In the genomic region with DNA sequence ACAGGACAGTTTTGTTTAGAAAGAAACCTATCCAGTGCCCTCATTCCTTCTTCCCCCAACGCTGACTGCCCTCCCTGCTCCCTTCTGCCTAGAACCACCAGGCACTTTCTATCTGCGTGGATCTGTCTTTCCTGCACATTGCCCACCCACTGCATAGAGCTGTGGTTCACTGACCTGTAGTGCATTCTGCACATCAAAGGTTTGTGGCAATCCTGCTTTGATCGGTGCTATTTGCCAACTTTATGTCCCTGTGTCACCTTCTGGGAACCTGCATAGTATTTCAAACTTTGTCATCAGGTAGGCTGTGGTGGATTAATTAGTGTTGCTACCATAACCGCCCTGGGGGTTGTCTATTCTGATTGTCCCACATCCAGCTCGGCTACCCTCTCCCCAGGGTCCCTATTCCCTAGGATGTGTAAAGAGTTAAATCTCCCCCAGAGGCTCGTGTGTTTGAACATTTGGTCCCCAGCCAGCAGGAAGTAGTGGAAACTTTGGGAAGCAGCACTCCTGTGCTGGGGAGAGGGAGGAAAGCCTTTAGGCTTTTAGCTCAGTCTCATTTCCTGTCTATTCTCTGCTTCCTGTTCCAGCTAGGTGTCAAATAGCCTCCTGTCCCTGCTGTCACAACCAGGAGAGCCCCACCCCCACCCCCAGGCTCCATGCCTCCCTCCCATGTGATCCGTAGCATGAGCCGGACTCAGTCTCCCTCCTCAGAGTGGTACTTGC, we compare ENCODE assay signal across 10 mouse cellular contexts. TPM values are rescaled to one million over a fixed set of nuclear protein-coding genes. Genes with fewer than 3 reads are reported as not detected.
DNase-seq lines count a peak whose midpoint lies in the region; ATAC-seq and TF ChIP-seq lines count a peak whose summit lies in the region.
"Had no signal": no experiment of that assay in that cellular context is flagged by ENCODE, and none has a peak within 500 bp of the region (broad histone marks: within the 10 kb centered on the region; RNA-seq: fewer than 3 reads in every experiment).

No protein-coding gene starts in this region.

- no peak for TF ChIP-seq CTCF in liver, adult 2 months (IDR thresholded peaks at IDR 0.05; ENCODE audit: low read depth, low read length)
- no peak for TF ChIP-seq CTCF in intestine, postnatal 0 days (IDR thresholded peaks at IDR 0.05; ENCODE audit: low read depth)
- TF ChIP-seq CTCF in small intestine, adult 2 months (IDR thresholded peaks at IDR 0.05; ENCODE audit: extremely low read depth, insufficient read length, insufficient replicate concordance, low read depth, low read length) = no peak

- no peaks in the 10 kb centered on the region for H3K79me2 ChIP-seq in liver, adult 2 months (ENCODE audit: control insufficient read depth, insufficient read depth, low read length)

- peaks cover 21% of the 10 kb centered on the region for H3K4me1 ChIP-seq in liver, adult 2 months (ENCODE audit: control insufficient read depth, insufficient read depth, low read length)
- H3K4me1 ChIP-seq in liver, embryonic 12.5 days = peaks cover 14% of the 10 kb centered on the region; the same call in 1 of the 2 replicates
- no peaks in the 10 kb centered on the region; the same call in 1 of the 2 replicates for H3K4me1 ChIP-seq in intestine, postnatal 0 days (replicated peaks; ENCODE audit: control insufficient read depth, insufficient read depth, low read length)
- H3K4me1 ChIP-seq in small intestine, adult 2 months (ENCODE audit: control insufficient read depth, insufficient read depth, insufficient read length, low read length) = peaks cover 25% of the 10 kb centered on the region

- WGBS in liver, adult 2 months = 15% methylated on average over 8 of the region's 8 CpGs
- WGBS in liver, embryonic 12.5 days (ENCODE audit: insufficient replicate concordance) = 44% methylated on average over 8 of the region's 8 CpGs
- WGBS in intestine, postnatal 0 days = 43% methylated on average over 8 of the region's 8 CpGs
- WGBS in small intestine, adult 2 months = 38% methylated on average over 8 of the region's 8 CpGs

- no peak overlapping the region for H3K4me2 ChIP-seq in liver, embryonic 12.5 days
- no peak overlapping the region for H3K4me2 ChIP-seq in intestine, postnatal 0 days (replicated peaks; ENCODE audit: low read depth)
- H3K4me2 ChIP-seq: forebrain, embryonic 15.5 days had no signal

- H3K36me3 ChIP-seq in liver, adult 2 months (ENCODE audit: control insufficient read depth, insufficient read depth, low read length) = no peaks in the 10 kb centered on the region
- H3K36me3 ChIP-seq in liver, embryonic 12.5 days = no peaks in the 10 kb centered on the region
- no peaks in the 10 kb centered on the region for H3K36me3 ChIP-seq in intestine, postnatal 0 days (ENCODE audit: control insufficient read depth, insufficient read depth)
- no peaks in the 10 kb centered on the region for H3K36me3 ChIP-seq in small intestine, adult 2 months (ENCODE audit: control insufficient read depth, insufficient read depth, low read length)
- H3K36me3 ChIP-seq: forebrain, embryonic 15.5 days had no signal

- no peaks in the 10 kb centered on the region for H3K27me3 ChIP-seq in liver, adult 2 months (ENCODE audit: control insufficient read depth, insufficient read depth, low read length)
- H3K27me3 ChIP-seq in liver, embryonic 12.5 days (replicated peaks) = peaks cover 24% of the 10 kb centered on the region
- no peaks in the 10 kb centered on the region for H3K27me3 ChIP-seq in intestine, postnatal 0 days (replicated peaks; ENCODE audit: control insufficient read depth, insufficient read depth, low read length)
- H3K27me3 ChIP-seq in small intestine, adult 2 months (ENCODE audit: control insufficient read depth, insufficient read depth, low read length) = no peaks in the 10 kb centered on the region
- H3K27me3 ChIP-seq: forebrain, embryonic 15.5 days had no signal

- no peak for TF ChIP-seq POLR2A in liver, adult 2 months (IDR thresholded peaks at IDR 0.05; ENCODE audit: extremely low read depth, insufficient read depth, low read length)
- TF ChIP-seq POLR2A in small intestine, adult 2 months (IDR thresholded peaks at IDR 0.05; ENCODE audit: low read depth, low read length) = no peak

- intact Hi-C loops in left cerebral cortex, postnatal 4 days (cut with DNase I) = no loop called here

- ATAC-seq in liver, embryonic 12.5 days = no peak
- 0 out of 2 replicates have a peak, but pooled peaks have one; percentile 39 for ATAC-seq in intestine, postnatal 0 days
- ATAC-seq: forebrain, embryonic 15.5 days had no signal

- DNase-seq in liver, adult 2 months (ENCODE audit: extremely low read depth, low read depth, low spot score) = peak; percentile 89
- peak; percentile 17 for DNase-seq in heart, adult 8-10 months (ENCODE audit: low spot score)
- no peak for DNase-seq in left cerebral cortex, postnatal 4 days
- DNase-seq in natural killer cell, adult 2 months (ENCODE audit: low spot score in 2 of 2) = no peak
- DNase-seq: cerebellum, postnatal 36 days; retina, postnatal 1 day had no signal

- H3K9me3 ChIP-seq in liver, embryonic 12.5 days (replicated peaks) = no peaks in the 10 kb centered on the region
- H3K9me3 ChIP-seq in intestine, postnatal 0 days (ENCODE audit: control insufficient read depth) = no peaks in the 10 kb centered on the region
- H3K9me3 ChIP-seq: forebrain, embryonic 15.5 days had no signal

- no peak overlapping the region for H3K4me3 ChIP-seq in liver, adult 2 months (ENCODE audit: insufficient read depth, low read depth, low read length)
- no peak overlapping the region for H3K4me3 ChIP-seq in liver, embryonic 12.5 days
- H3K4me3 ChIP-seq in intestine, postnatal 0 days (ENCODE audit: low read depth, low read length) = no peak overlapping the region
- no peak overlapping the region for H3K4me3 ChIP-seq in small intestine, adult 2 months (ENCODE audit: low read depth, low read length)
- H3K4me3 ChIP-seq: forebrain, embryonic 15.5 days had no signal

- peak overlapping the region; percentile 79 for H3K27ac ChIP-seq in liver, adult 2 months (replicated peaks; ENCODE audit: insufficient read depth, low read depth, low read length)
- no peak overlapping the region for H3K27ac ChIP-seq in liver, embryonic 12.5 days
- H3K27ac ChIP-seq in intestine, postnatal 0 days (ENCODE audit: low read depth, low read length) = no peak overlapping the region; the same call in 1 of the 2 replicates
- H3K27ac ChIP-seq in small intestine, adult 2 months (ENCODE audit: insufficient read depth, low read depth, low read length) = peak overlapping the region; percentile 15; the same call in 1 of the 2 replicates
- H3K27ac ChIP-seq: forebrain, embryonic 15.5 days had no signal

- peak overlapping the region; percentile 20 for H3K9ac ChIP-seq in liver, adult 2 months (ENCODE audit: low read depth, low read length)
- H3K9ac ChIP-seq in liver, embryonic 12.5 days = no peak overlapping the region
- no peak overlapping the region for H3K9ac ChIP-seq in intestine, postnatal 0 days (ENCODE audit: low read depth, low read length)
- H3K9ac ChIP-seq: forebrain, embryonic 15.5 days had no signal

RNA-seq across cellular contexts. Expression of gene Gne, which starts 20.4 kb away (rescaled TPM):
- 318 and 329 TPM in 2 replicates for total RNA-seq in liver, adult 2 months (2014; rRNA removed)
- polyA plus RNA-seq in liver, adult 2 months (2012; rRNA removed) = 85.5 and 87.9 TPM in 2 replicates
- polyA plus RNA-seq in liver, embryonic 12.5 days (2016; fragmentation: Nextera tagmentation; extraction: Ambion mirVana) = 31.6 and 34.6 TPM in 2 replicates
- 10 to 100 TPM; 27.6 to 37.9 (median 30.9) TPM for total RNA-seq in heart, adult 8-10 months (2022)
- polyA plus RNA-seq in intestine, postnatal 0 days (2015; fragmentation: Nextera tagmentation; extraction: Ambion mirVana) = 22.2 and 30.4 TPM in 2 replicates
- polyA plus RNA-seq in small intestine, adult 2 months (2012; rRNA removed) = 26.9 and 40.6 TPM in 2 replicates
- total RNA-seq in left cerebral cortex, postnatal 4 days (2021) = 10 to 100 TPM; 46.3 to 51.6 TPM

Comparison
In these comparisons a context has a peak if more than half of its experiments do, and no peak if none do; other contexts are left out.
1. H3K27ac ChIP-seq: peak in liver, adult 2 months (single experiment) and small intestine, adult 2 months (single experiment); none in liver, embryonic 12.5 days (single experiment) and intestine, postnatal 0 days (single experiment).
2. DNase-seq: peak in liver, adult 2 months (single experiment) and heart, adult 8-10 months (single experiment); none in left cerebral cortex, postnatal 4 days (single experiment) and natural killer cell, adult 2 months (0 of 2).